Mouse (Mus musculus) liver, postnatal 0 days (tissue): ENCODE data around the gene Tmem240. TPM values are rescaled to one million over a fixed set of nuclear protein-coding genes. Genes with fewer than 3 reads are reported as not detected.
A peak's percentile ranks its signal among the peaks of the same experiment; 100 is the strongest.

ENCODE experiments used
- ATAC-seq: fragments of 200-750 bp; cut with Nextera tagmentation; 2 replicates; pipeline ENCODE4 v1.8.0; 2017; ENCODE audit warnings: mild to moderate bottlenecking, moderate library complexity
- DNase-seq: peaks from one replicate; pipeline ENCODE4 v3.0.0-alpha.2; 2016
- H3K27ac ChIP-seq: fragments of 300-500 bp; sonication (generic); 2 replicates; pipeline ENCODE4 v1.5.1; 2014; ENCODE audit warnings: antibody characterized with exemption, moderate library complexity, mild to moderate bottlenecking, low read depth
- H3K27me3 ChIP-seq: fragments of 300-500 bp; sonication (generic); 2 replicates; pipeline ENCODE4 v1.6.1; 2014; ENCODE audit warnings: low read length, control low read depth, mixed read lengths; ENCODE audit not compliant: insufficient read depth
- H3K36me3 ChIP-seq: fragments of 300-500 bp; sonication (generic); replicated peaks from 2 replicates; pipeline ENCODE4 v1.6.1; 2014; ENCODE audit warnings: mild to moderate bottlenecking, control low read depth, low read length, moderate library complexity, mixed read lengths; ENCODE audit not compliant: insufficient read depth
- H3K4me1 ChIP-seq: fragments of 300-500 bp; sonication (generic); 2 replicates; pipeline ENCODE4 v1.6.1; 2014; ENCODE audit warnings: antibody characterized with exemption, mild to moderate bottlenecking, control low read depth; ENCODE audit not compliant: insufficient read depth
- H3K4me2 ChIP-seq: fragments of 300-500 bp; sonication (generic); 2 replicates; pipeline ENCODE4 v1.6.1; 2014; ENCODE audit warnings: low read depth, mild to moderate bottlenecking, low read length, moderate library complexity, mixed read lengths
- H3K4me3 ChIP-seq: fragments of 300-500 bp; sonication (generic); 2 replicates; pipeline ENCODE4 v1.5.1; 2014; ENCODE audit warnings: low read depth, low read length
- H3K9ac ChIP-seq: fragments of 300-500 bp; sonication (generic); replicated peaks from 2 replicates; pipeline ENCODE4 v1.6.1; 2014; ENCODE audit warnings: mild to moderate bottlenecking, moderate library complexity
- H3K9me3 ChIP-seq: fragments of 300-500 bp; sonication (generic); 2 replicates; pipeline ENCODE4 v1.6.1; 2016; ENCODE audit warnings: mild to moderate bottlenecking, control low read depth, low read length, mixed read lengths
- CTCF ChIP-seq: sonication (generic); IDR thresholded peaks from 2 replicates; pipeline ENCODE4 v1.5.1; 2016; ENCODE audit warnings: antibody characterized with exemption, low read depth
- EP300 ChIP-seq: IDR thresholded peaks from 2 replicates; pipeline ENCODE4 v1.6.1; 2016; ENCODE audit warnings: antibody characterized with exemption, low read depth, mild to moderate bottlenecking
- WGBS: fragments of 180-500 bp; shearing (Covaris S2); extraction: QIAGEN DNeasy Blood & Tissue Kit; methylation state at CpG from one replicate; pipeline ENCODE4 v1.1.7; 2014; ENCODE audit not compliant: insufficient replicate concordance; 5-methylcytosine and 5-hydroxymethylcytosine counted together
- polyA plus RNA-seq: library from polyadenylated mRNA; unstranded; fragments of >200 nt; fragmentation: Nextera tagmentation; extraction: Ambion mirVana; gene quantifications from 2 replicates; pipeline ENCODE4 v1.2.1, GENCODE M21; 2015

The Tmem240 gene
- polyA plus RNA-seq, 1 experiment from 2014 or later: 0.02 TPM

GRCm38 (mm10) chr4:155761356-155762099 is 26.9 kb downstream of the Tmem240 start:
- DNase-seq (no peak), ATAC-seq (no peak)
- no peaks in the 10 kb centered on the region for H3K27me3 ChIP-seq
- H3K4me3 ChIP-seq: peak overlapping the region; percentile 71
- peaks cover 3% of the 10 kb centered on the region; the same call in 1 of the 2 replicates for H3K36me3 ChIP-seq
- H3K9ac ChIP-seq: peak overlapping the region; percentile 75
- WGBS: 2% methylated on average over 28 of the region's 28 CpGs
- H3K27ac ChIP-seq: peak overlapping the region; percentile 69
- H3K9me3 ChIP-seq: no peaks in the 10 kb centered on the region
- peak overlapping the region; percentile 100 for H3K4me2 ChIP-seq
- H3K4me1 ChIP-seq: peaks cover 19% of the 10 kb centered on the region
- no peak for TF ChIP-seq CTCF
- no peak; the same call in 1 of the 2 replicates for TF ChIP-seq EP300

GRCm38 (mm10) chr4:155762357-155762756 is 27.8 kb downstream of the Tmem240 start:
- no peak overlapping the region for H3K9ac ChIP-seq
- H3K4me2 ChIP-seq: no peak overlapping the region
- WGBS: 61% methylated on average over 3 of the region's 3 CpGs
- H3K9me3 ChIP-seq: no peaks in the 10 kb centered on the region
- peaks cover 19% of the 10 kb centered on the region for H3K4me1 ChIP-seq
- H3K27ac ChIP-seq: no peak overlapping the region
- no peak overlapping the region for H3K4me3 ChIP-seq
- no peaks in the 10 kb centered on the region for H3K27me3 ChIP-seq
- DNase-seq: no peak
- H3K36me3 ChIP-seq: no peaks in the 10 kb centered on the region
- TF ChIP-seq CTCF (no peak), EP300 (no peak)
- ATAC-seq: no peak

- ATAC-seq: no peak
- Histone ChIP-seq H3K4me1 (peaks cover 17% of the 10 kb centered on the region), H3K27me3 (peaks cover 14% of the 10 kb centered on the region), H3K9ac (peak overlapping the region; percentile 78), H3K4me3 (peak overlapping the region; percentile 62), H3K4me2 (peak overlapping the region; percentile 99), H3K27ac (peak overlapping the region; percentile 68; the same call in 1 of the 2 replicates), H3K36me3 (no peaks in the 10 kb centered on the region), H3K9me3 (no peaks in the 10 kb centered on the region)
- WGBS: 66% methylated on average over 5 of the region's 5 CpGs
- no peak for TF ChIP-seq CTCF
- no peak for TF ChIP-seq EP300
- DNase-seq: no peak
These were observed 34.9 kb downstream of the Tmem240 start for GRCm38 (mm10) chr4:155769496-155769879.

GRCm38 (mm10) chr4:155769880-155770512 is 35.4 kb downstream of the Tmem240 start:
- H3K27me3 ChIP-seq: peaks cover 19% of the 10 kb centered on the region
- H3K4me1 ChIP-seq: peaks cover 22% of the 10 kb centered on the region
- peak; percentile 99 for TF ChIP-seq CTCF
- no peak for TF ChIP-seq EP300
- peak; percentile 92 for DNase-seq
- H3K9ac ChIP-seq: peak overlapping the region; percentile 78
- WGBS: 1% methylated on average over 39 of the region's 39 CpGs
- peak overlapping the region; percentile 99 for H3K4me2 ChIP-seq
- H3K4me3 ChIP-seq: peak overlapping the region; percentile 62
- H3K9me3 ChIP-seq: no peaks in the 10 kb centered on the region
- no peaks in the 10 kb centered on the region for H3K36me3 ChIP-seq
- peak overlapping the region; percentile 68 for H3K27ac ChIP-seq
- peak; percentile 94 for ATAC-seq

- Histone ChIP-seq H3K9me3 (no peaks in the 10 kb centered on the region), H3K27me3 (peaks cover 21% of the 10 kb centered on the region), H3K27ac (no peak overlapping the region), H3K4me2 (peak overlapping the region; percentile 99), H3K4me3 (peak overlapping the region; percentile 62), H3K4me1 (peaks cover 23% of the 10 kb centered on the region), H3K36me3 (no peaks in the 10 kb centered on the region), H3K9ac (peak overlapping the region; percentile 78)
- 50% methylated on average over 23 of the region's 24 CpGs for WGBS
- TF ChIP-seq EP300 (no peak), CTCF (no peak)
- DNase-seq (no peak), ATAC-seq (no peak)
These were observed 36.0 kb downstream of the Tmem240 start for GRCm38 (mm10) chr4:155770626-155771025.

- H3K27me3 ChIP-seq: peaks cover 24% of the 10 kb centered on the region
- peaks cover 25% of the 10 kb centered on the region for H3K4me1 ChIP-seq
- WGBS: 60% methylated on average over 2 of the region's 2 CpGs
- no peaks in the 10 kb centered on the region for H3K36me3 ChIP-seq
- H3K9me3 ChIP-seq: no peaks in the 10 kb centered on the region
- ATAC-seq (no peak), DNase-seq (no peak)
- TF ChIP-seq EP300: no peak
- TF ChIP-seq CTCF: no peak
- no peak overlapping the region for H3K27ac ChIP-seq
- H3K9ac ChIP-seq: no peak overlapping the region
- no peak overlapping the region for H3K4me2 ChIP-seq
- H3K4me3 ChIP-seq: no peak overlapping the region
These were observed 37.1 kb downstream of the Tmem240 start for GRCm38 (mm10) chr4:155771706-155772105.
